Mouse (Mus musculus): ENCODE data around the gene Psme3. TPM values are rescaled to one million over a fixed set of nuclear protein-coding genes. Genes with fewer than 3 reads are reported as not detected.
A peak's percentile ranks its signal among the peaks of the same experiment; 100 is the strongest.

The Psme3 gene
- polyA plus RNA-seq, 1 experiment from 2014 or later = 89.7 TPM

DNA sequence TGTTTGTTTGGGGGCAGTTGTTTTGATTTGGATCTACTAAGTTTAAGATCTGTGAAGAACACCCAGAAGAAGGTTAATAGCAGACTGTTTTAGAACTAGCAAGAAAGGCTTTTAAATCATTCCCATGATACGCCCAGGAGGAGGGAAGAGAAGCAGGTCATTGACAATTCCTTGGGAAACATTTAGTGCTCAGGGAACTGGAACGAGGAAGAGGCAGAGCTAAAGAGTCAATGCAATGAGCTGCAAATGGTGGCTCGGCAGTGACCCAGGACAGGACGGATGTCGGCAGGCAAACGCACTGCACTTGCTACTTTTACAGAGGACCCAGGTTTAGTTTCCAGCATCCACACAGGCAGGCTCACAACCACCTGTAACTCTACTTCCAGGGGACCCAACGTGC, 35.2 kb upstream of the Psme3 start:
- WGBS = 50% methylated on average over 7 of the region's 7 CpGs
- no peak overlapping the region for H3K4me2 ChIP-seq (replicated peaks)
- no peak for DNase-seq (ENCODE audit: low spot score)

DNA sequence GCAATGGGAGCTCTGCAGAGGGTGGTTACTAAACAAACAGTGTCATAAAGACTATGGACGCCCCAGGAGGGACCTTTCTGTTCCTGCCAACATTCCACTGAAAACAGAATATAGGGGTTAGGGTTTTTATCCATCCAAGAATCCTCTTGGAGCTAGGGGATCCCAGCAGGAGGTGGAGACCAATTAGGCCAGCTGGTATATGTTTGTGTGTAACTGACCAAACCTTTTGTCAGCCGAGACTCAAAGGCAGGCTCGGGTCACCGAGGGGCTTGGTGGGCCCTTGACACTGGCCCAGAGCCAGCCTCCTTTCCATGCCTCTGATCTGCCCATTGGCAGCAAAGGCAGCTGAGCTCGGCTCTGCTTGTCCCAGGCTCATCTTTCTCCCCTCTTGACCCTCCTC, 33.1 kb upstream of the Psme3 start:
- WGBS = 33% methylated on average over 5 of the region's 5 CpGs
- Histone ChIP-seq H3K9ac (no peak overlapping the region), H3K27me3 (ENCODE audit: control insufficient read depth, insufficient read depth, low read length) (no peaks in the 10 kb centered on the region), H3K4me1 (replicated peaks; ENCODE audit: control insufficient read depth, insufficient read depth, low read length) (peaks cover 5% of the 10 kb centered on the region), H3K27ac (no peak overlapping the region), H3K4me2 (replicated peaks) (no peak overlapping the region), H3K36me3 (replicated peaks; ENCODE audit: control insufficient read depth, insufficient read depth) (peaks cover 23% of the 10 kb centered on the region), H3K9me3 (ENCODE audit: control insufficient read depth, low read length) (no peaks in the 10 kb centered on the region), H3K4me3 (replicated peaks; ENCODE audit: low read length) (no peak overlapping the region)
- no peak for ATAC-seq (ENCODE audit: low FRiP score)
- DNase-seq (ENCODE audit: low spot score) = no peak

More for the DNA sequence above, 35.2 kb upstream of the Psme3 start:
- H3K9ac ChIP-seq = no peak overlapping the region
- H3K4me1 ChIP-seq (replicated peaks; ENCODE audit: control insufficient read depth, insufficient read depth, low read length) = peaks cover 13% of the 10 kb centered on the region
- no peak overlapping the region for H3K4me3 ChIP-seq (replicated peaks; ENCODE audit: low read length)
- no peaks in the 10 kb centered on the region for H3K9me3 ChIP-seq (ENCODE audit: control insufficient read depth, low read length)
- H3K27me3 ChIP-seq (ENCODE audit: control insufficient read depth, insufficient read depth, low read length) = no peaks in the 10 kb centered on the region
- no peak overlapping the region for H3K27ac ChIP-seq
- H3K36me3 ChIP-seq (replicated peaks; ENCODE audit: control insufficient read depth, insufficient read depth) = peaks cover 4% of the 10 kb centered on the region; the same call in 1 of the 2 replicates
- no peak for ATAC-seq (ENCODE audit: low FRiP score)

DNA sequence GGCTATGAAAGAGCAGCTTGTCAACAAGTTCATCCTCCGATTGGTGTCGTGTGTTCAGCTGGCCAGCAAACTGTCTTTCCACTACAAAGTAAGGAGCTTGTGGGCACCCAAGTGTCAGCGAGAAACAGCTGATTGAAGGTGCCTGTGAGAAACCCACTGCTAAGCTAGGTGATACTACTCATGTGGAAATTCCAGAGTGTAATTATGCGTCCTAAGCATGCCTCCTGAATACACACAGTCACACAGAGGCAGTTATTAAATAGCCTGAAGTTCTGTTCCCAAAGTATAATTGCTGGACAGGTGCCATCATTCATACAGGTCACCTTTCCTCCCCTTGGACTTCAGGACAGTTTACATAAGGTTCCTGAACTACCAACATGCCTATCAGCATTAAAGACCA, 32.2 kb upstream of the Psme3 start:
- no peak for ATAC-seq (ENCODE audit: low FRiP score)

GRCm38 (mm10) chr11:101287306-101287705, 28.7 kb upstream of the Psme3 start:
- ATAC-seq (ENCODE audit: low FRiP score) (no peak), DNase-seq (ENCODE audit: low spot score) (no peak)
- Histone ChIP-seq H3K9me3 (ENCODE audit: control insufficient read depth, low read length) (no peaks in the 10 kb centered on the region), H3K27ac (no peak overlapping the region), H3K4me2 (replicated peaks) (no peak overlapping the region), H3K4me1 (replicated peaks; ENCODE audit: control insufficient read depth, insufficient read depth, low read length) (no peaks in the 10 kb centered on the region), H3K27me3 (ENCODE audit: control insufficient read depth, insufficient read depth, low read length) (no peaks in the 10 kb centered on the region), H3K9ac (no peak overlapping the region), H3K36me3 (replicated peaks; ENCODE audit: control insufficient read depth, insufficient read depth) (peaks cover 67% of the 10 kb centered on the region), H3K4me3 (replicated peaks; ENCODE audit: low read length) (no peak overlapping the region)
- WGBS = 89% methylated on average over 9 of the region's 9 CpGs

More for the DNA sequence above, 32.2 kb upstream of the Psme3 start:
- H3K4me1 ChIP-seq (replicated peaks; ENCODE audit: control insufficient read depth, insufficient read depth, low read length) = no peaks in the 10 kb centered on the region
- no peak overlapping the region for H3K9ac ChIP-seq
- H3K27me3 ChIP-seq (ENCODE audit: control insufficient read depth, insufficient read depth, low read length) = no peaks in the 10 kb centered on the region
- WGBS = 76% methylated on average over 4 of the region's 4 CpGs
- no peak overlapping the region for H3K4me2 ChIP-seq (replicated peaks)
- H3K9me3 ChIP-seq (ENCODE audit: control insufficient read depth, low read length) = no peaks in the 10 kb centered on the region
- H3K27ac ChIP-seq = no peak overlapping the region
- H3K4me3 ChIP-seq (replicated peaks; ENCODE audit: low read length) = no peak overlapping the region
- no peak for DNase-seq (ENCODE audit: low spot score)
- H3K36me3 ChIP-seq (replicated peaks; ENCODE audit: control insufficient read depth, insufficient read depth) = peaks cover 32% of the 10 kb centered on the region

- WGBS = 96% methylated on average over 8 of the region's 8 CpGs
- no peak overlapping the region for H3K4me3 ChIP-seq (replicated peaks; ENCODE audit: low read length)
- H3K27ac ChIP-seq = no peak overlapping the region
- no peak overlapping the region for H3K9ac ChIP-seq
- no peak overlapping the region for H3K4me2 ChIP-seq (replicated peaks)
- no peaks in the 10 kb centered on the region for H3K27me3 ChIP-seq (ENCODE audit: control insufficient read depth, insufficient read depth, low read length)
- ATAC-seq (ENCODE audit: low FRiP score) = no peak
- H3K36me3 ChIP-seq (replicated peaks; ENCODE audit: control insufficient read depth, insufficient read depth) = peaks cover 98% of the 10 kb centered on the region
- no peak for DNase-seq (ENCODE audit: low spot score)
- no peaks in the 10 kb centered on the region for H3K9me3 ChIP-seq (ENCODE audit: control insufficient read depth, low read length)
- H3K4me1 ChIP-seq (replicated peaks; ENCODE audit: control insufficient read depth, insufficient read depth, low read length) = no peaks in the 10 kb centered on the region
These were observed 24.8 kb upstream of the Psme3 start for GRCm38 (mm10) chr11:101291231-101291630.

DNA sequence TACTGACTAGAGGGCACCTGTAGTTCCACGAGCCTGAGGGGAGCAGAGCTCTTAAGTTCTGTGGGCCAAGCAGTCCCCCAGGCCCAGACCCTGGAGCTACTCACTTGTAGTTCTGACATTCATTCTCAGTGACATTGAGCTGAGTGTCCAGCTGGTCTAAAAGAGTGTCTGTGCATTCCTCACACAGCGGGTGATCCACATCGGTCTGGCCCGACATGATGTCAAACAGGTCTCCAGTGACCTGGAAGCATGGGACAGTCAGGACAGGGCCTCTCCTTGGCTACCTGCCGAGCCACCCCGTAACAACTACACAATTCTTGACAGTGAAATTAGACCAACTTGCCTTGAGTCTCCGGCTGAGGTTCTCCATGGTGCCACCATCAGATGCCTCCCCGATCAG, 20.8 kb upstream of the Psme3 start:
- H3K9me3 ChIP-seq (ENCODE audit: control insufficient read depth, low read length) = no peaks in the 10 kb centered on the region
- no peak overlapping the region for H3K27ac ChIP-seq
- peaks cover 91% of the 10 kb centered on the region for H3K36me3 ChIP-seq (replicated peaks; ENCODE audit: control insufficient read depth, insufficient read depth)
- ATAC-seq (ENCODE audit: low FRiP score) (no peak), DNase-seq (ENCODE audit: low spot score) (no peak)
- 92% methylated on average over 8 of the region's 8 CpGs for WGBS
- no peaks in the 10 kb centered on the region for H3K4me1 ChIP-seq (replicated peaks; ENCODE audit: control insufficient read depth, insufficient read depth, low read length)
- no peak overlapping the region for H3K4me3 ChIP-seq (replicated peaks; ENCODE audit: low read length)
- no peak overlapping the region for H3K4me2 ChIP-seq (replicated peaks)
- H3K27me3 ChIP-seq (ENCODE audit: control insufficient read depth, insufficient read depth, low read length) = no peaks in the 10 kb centered on the region
- no peak overlapping the region for H3K9ac ChIP-seq

DNA sequence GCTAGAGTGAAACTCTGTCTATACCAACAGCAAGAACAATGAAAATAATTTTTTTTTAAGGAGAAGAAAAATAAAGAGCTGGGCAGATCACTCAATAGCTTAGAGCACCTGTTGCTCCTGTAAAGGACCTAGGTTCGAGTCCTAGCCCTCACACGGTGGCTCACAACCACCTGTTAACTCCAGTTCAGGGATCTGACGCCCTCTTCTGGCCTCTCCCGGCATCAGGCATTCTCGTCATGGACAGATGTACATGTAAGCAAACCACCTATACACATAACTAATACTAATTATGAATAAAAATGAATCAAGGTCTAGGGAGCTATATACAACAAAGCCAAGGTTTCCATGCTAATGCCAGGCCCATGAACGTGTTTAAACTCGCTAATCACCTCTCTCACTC, 15.1 kb upstream of the Psme3 start:
- H3K36me3 ChIP-seq (replicated peaks; ENCODE audit: control insufficient read depth, insufficient read depth) = peaks cover 34% of the 10 kb centered on the region
- H3K4me1 ChIP-seq (replicated peaks; ENCODE audit: control insufficient read depth, insufficient read depth, low read length) = peaks cover 12% of the 10 kb centered on the region
- DNase-seq (ENCODE audit: low spot score) = no peak
- H3K9me3 ChIP-seq (ENCODE audit: control insufficient read depth, low read length) = no peaks in the 10 kb centered on the region
- H3K27ac ChIP-seq = no peak overlapping the region
- WGBS = 75% methylated on average over 7 of the region's 7 CpGs
- H3K9ac ChIP-seq = peak overlapping the region; percentile 90
- no peak for ATAC-seq (ENCODE audit: low FRiP score)
- peak overlapping the region; percentile 65; the same call in 1 of the 2 replicates for H3K4me3 ChIP-seq (replicated peaks; ENCODE audit: low read length)
- no peaks in the 10 kb centered on the region for H3K27me3 ChIP-seq (ENCODE audit: control insufficient read depth, insufficient read depth, low read length)
- H3K4me2 ChIP-seq (replicated peaks) = peak overlapping the region; percentile 99

- H3K9ac ChIP-seq = peak overlapping the region; percentile 90
- no peak for DNase-seq (ENCODE audit: low spot score)
- no peaks in the 10 kb centered on the region for H3K27me3 ChIP-seq (ENCODE audit: control insufficient read depth, insufficient read depth, low read length)
- H3K4me2 ChIP-seq (replicated peaks) = peak overlapping the region; percentile 99
- peaks cover 29% of the 10 kb centered on the region for H3K36me3 ChIP-seq (replicated peaks; ENCODE audit: control insufficient read depth, insufficient read depth)
- H3K9me3 ChIP-seq (ENCODE audit: control insufficient read depth, low read length) = no peaks in the 10 kb centered on the region
- H3K4me1 ChIP-seq (replicated peaks; ENCODE audit: control insufficient read depth, insufficient read depth, low read length) = peaks cover 12% of the 10 kb centered on the region
- H3K4me3 ChIP-seq (replicated peaks; ENCODE audit: low read length) = peak overlapping the region; percentile 65
- WGBS = 13% methylated on average over 26 of the region's 26 CpGs
- ATAC-seq (ENCODE audit: low FRiP score) = no peak
- H3K27ac ChIP-seq = peak overlapping the region; percentile 52
These were observed 14.6 kb upstream of the Psme3 start for GRCm38 (mm10) chr11:101301299-101302003.

- DNase-seq (ENCODE audit: low spot score) (peak; percentile 99), ATAC-seq (ENCODE audit: low FRiP score) (peak; percentile 94)
- Histone ChIP-seq H3K9ac (peak within 1 kb of the TSS; percentile 90), H3K27ac (peak within 1 kb of the TSS; percentile 52), H3K36me3 (replicated peaks; ENCODE audit: control insufficient read depth, insufficient read depth) (peaks cover 25% of the 10 kb centered on the region), H3K27me3 (ENCODE audit: control insufficient read depth, insufficient read depth, low read length) (no peaks in the 10 kb centered on the region), H3K4me3 (replicated peaks; ENCODE audit: low read length) (peak within 1 kb of the TSS; percentile 65), H3K4me1 (replicated peaks; ENCODE audit: control insufficient read depth, insufficient read depth, low read length) (peaks cover 12% of the 10 kb centered on the region), H3K4me2 (replicated peaks) (peak within 1 kb of the TSS; percentile 99), H3K9me3 (ENCODE audit: control insufficient read depth, low read length) (no peaks in the 10 kb centered on the region)
- WGBS = 6% methylated on average over 39 of the region's 39 CpGs
These were observed 13.8 kb upstream of the Psme3 start, which contains the start of gene Becn1 for GRCm38 (mm10) chr11:101302004-101302798. Gene Becn1 (minus strand): TSS chr11:101302286.

All from hindbrain, embryonic 14.5 days (tissue).